Mouse (Mus musculus) left cerebral cortex, postnatal 36 days (tissue): Measurements from ENCODE around the gene Baz2b. TPM values are rescaled to one million over a fixed set of nuclear protein-coding genes. Genes with fewer than 3 reads are reported as not detected.

Source experiments
- DNase-seq, 2 experiments: peaks; one replicate each; pipeline ENCODE4 v3.0.0; 2021 to 2022; ENCODE audit warnings: low spot score in 2 of 2, mixed read lengths in 1 of 2
- intact Hi-C: fragments of 180-260 bp; cut with DNase I; formaldehyde crosslinking; loops from one replicate; pipeline ENCODE4 v1.15.1; 2025
- total RNA-seq, 2 experiments: library from RNA; stranded (reverse); gene quantifications; 2 replicates each; pipeline ENCODE4 v1.2.3; 2021

Gene Baz2b
- total RNA-seq, 2 experiments from 2014 or later = 49.3 to 64.1 TPM

DNA sequence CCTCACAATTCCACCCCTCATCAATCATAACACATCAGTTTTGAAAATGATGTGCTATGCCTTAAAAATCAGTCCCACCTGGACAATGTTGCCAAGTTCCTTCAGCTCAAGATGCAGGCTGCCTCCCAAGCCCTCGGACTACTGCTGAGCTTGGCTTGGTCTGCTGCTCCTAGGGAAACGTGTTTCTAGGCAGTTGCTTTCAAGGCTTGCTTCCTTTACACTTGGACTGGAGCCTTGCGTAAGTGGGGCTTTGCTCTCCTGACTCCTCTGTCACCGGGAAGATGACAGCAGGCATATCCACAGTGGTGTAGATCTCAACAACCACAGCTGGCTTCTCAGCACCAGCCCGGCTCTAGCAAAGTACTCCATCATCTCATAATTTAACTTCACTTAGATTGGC is 138.7 kb downstream of the Baz2b start:
- intact Hi-C loops = no loop called here
- DNase-seq = no peak

DNA sequence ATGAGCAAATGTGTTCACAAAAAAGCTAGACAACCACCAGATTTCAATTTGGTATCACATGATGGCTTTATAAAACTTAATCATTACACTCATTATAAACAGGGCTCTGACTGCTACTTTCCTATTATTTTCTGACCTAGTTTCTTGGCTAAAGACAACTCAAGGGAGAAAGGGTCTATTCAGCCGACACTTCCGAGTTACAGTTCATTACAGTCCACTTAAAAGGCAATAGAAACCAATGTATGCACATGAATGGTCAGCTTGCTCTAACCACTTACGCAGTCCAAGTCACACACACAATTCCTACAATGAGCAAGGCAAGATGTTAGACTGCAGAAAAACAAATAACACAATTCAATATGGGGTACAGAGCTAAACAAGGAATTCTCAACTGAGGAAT is 141.2 kb downstream of the Baz2b start:
- intact Hi-C loops = no loop called here
- no peak for DNase-seq

GRCm38 (mm10) chr2:60065415-60065814 is 144.2 kb downstream of the Baz2b start:
- no peak for DNase-seq
- intact Hi-C loops = no loop called here

GRCm38 (mm10) chr2:60060185-60060775 is 149.4 kb downstream of the Baz2b start:
- intact Hi-C loops = no loop called here
- no peak for DNase-seq

DNA sequence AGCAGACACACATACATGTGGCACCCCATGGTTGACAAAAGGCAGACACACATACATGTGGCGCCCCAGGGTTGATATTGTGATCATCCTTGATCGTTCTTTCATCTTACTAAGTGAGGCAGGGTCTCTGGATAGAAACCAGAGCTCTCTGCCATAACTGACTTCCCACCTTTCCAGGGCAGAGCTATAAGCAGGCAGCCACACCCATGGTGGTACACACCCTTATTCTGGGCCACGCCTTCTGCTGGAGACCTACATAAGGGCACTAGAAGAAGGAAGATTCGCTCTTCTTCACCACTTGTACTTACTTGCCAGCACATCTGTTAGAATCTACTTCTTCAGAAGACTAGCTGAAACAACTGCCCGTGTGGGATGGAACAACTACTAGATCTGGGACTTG is 150.3 kb downstream of the Baz2b start:
- DNase-seq = no peak
- intact Hi-C loops = no loop called here

- no peak for DNase-seq
- intact Hi-C loops = no loop called here
These were observed 153.6 kb downstream of the Baz2b start for GRCm38 (mm10) chr2:60056043-60056442.

DNA sequence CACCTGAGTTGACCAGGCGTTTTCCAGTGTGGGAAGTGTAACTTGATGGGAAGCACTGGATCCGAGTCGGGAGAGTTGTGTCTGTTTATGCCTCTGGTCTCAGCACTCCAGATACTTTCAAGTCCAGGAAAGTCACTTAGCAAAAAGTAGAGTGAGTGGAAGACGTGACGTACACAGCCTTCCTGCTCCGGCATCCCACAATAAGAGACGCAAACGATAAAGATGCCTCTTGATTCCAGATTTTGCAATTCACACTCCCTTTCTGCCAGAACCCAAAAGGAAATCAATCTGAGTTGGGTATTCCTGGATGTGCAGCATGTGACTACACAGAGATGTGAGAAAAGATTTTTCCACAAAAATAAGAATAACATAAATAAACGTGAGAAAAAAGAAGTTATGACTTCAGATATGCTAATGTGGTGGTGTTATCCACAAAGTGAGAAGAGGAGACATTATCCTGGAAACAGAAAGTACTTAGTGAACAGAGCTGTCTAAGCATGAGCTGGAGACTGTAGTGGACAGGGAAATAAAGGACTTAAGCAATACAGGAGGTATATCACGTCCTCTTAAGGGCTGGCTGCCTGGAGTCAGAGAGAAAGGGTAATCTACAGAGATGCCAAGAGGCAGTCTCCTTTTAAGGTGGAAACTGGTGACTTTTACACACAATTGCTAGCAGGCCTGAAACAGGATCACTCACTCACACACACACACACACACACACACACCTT is 154.7 kb downstream of the Baz2b start:
- intact Hi-C loops = no loop called here
- DNase-seq = no peak

DNA sequence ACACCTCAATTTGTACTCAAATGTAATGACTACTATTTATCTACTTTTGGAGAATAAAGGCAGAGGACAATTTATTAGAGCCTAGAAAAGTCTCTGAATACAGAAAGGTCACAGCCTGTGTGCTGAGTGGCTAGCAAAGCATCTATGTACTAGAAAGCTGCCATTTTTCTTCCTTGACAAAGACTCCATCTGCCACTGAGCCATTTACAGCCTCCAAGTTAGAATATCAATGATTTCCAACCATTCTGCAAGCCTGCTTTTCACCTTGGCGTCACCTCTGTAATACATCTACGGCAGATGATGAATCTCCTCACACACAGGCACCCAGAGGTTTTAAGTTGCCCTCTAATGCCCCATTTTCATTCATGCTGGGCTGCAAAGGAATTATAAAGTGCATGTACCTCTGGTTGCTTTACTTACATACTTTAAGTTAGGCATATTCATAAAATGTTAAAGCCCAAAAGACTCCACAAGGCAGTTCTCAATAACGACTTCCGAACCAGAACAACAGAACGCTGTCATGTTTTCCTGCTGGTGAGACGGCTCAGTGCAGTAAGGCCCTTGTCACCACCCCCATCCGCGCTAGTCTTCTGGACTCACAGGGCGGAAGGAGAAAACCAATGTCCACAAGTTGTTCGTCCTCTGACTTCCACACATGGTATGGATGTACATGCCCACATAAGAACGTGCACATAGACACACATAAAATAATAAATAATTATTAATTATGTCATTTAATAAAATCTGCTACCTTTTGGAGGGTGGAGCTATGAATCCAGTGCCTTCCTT is 156.2 kb downstream of the Baz2b start:
- DNase-seq = no peak
- intact Hi-C loops = no loop called here

- intact Hi-C loops = no loop called here
- DNase-seq = no peak
These were observed 158.8 kb downstream of the Baz2b start for GRCm38 (mm10) chr2:60050667-60051460.

DNA sequence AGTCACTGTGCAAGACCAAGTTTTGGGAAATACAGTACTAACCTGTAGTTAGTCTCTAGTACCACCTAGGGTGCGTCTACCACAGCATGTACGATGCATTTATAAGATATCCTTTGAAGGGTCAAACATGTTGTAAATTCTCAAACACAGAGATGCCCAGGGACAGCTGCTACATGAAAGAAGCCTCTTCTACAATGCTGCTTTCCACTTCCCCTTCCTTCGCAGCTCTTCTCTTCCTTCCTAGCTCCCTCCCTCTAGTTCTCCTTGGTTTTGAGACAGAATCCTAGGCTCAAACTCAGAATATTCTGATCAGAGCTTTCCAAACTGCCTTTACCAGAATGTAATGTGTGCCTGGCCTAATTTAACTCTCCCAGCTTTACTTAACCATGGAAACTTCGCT is 159.8 kb downstream of the Baz2b start:
- intact Hi-C loops = no loop called here
- DNase-seq = no peak

DNA sequence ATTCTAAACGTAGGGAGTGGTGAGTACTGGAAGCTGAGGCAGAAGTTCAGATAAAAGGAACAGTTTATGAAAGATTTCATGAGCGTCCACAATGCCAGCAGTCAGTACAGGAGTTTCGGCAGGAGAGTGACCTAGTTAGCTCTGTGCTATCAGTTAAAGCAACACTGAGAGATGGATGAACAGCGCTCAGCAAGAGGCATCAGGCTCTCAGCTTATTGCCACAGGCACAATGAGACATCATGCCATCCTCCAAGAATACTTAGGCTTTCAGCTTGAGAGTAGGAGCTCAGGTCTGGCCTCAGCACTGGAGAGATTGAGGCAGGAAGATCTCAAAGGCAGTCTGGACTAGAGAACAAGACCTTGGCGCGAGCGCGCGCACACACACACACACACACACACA is 160.3 kb downstream of the Baz2b start:
- DNase-seq = no peak
- intact Hi-C loops = no loop called here

DNA sequence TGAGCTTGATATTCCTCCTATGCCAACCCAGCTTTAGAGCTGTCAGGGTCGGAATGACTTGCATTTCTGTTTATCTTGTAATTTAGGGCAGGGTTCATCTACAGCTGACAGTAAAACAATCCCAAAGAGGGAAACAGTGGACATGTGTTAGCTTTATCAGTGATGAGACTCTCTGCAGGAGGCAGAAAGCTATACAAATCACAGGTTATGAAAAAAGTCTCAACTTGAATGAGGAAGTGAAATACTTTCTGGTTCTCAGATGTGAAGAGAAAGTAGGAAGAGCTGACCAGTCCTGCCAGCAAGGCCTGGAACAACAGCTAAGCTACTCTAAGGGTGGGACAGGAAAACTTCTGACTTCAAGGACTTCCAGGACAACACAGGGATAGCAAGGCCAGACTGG is 163.6 kb downstream of the Baz2b start:
- DNase-seq = no peak
- intact Hi-C loops = no loop called here

- DNase-seq = no peak
- intact Hi-C loops = no loop called here
These were observed 164.7 kb downstream of the Baz2b start for GRCm38 (mm10) chr2:60044988-60045387.

DNA sequence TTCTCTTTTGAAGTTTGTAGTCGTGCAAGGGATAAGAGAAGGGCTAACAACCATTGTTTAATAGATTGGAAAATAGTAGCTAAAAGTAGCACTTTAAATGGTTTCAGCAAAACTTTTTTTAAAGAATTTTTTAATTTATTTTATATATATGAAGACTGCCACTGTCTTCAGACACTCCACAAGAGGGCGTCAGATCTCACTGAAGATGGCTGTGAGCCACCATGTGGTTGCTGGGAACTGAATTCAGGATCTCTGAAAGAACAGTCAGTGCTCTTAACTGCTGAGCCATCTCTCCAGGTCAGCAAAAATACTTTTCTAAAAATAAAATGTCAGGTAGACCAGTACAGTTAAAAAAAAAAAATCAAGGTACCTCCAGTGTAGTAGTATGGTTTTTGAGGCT is 165.1 kb downstream of the Baz2b start:
- no peak for DNase-seq
- intact Hi-C loops = no loop called here

GRCm38 (mm10) chr2:60042699-60043098 is 166.9 kb downstream of the Baz2b start:
- intact Hi-C loops = no loop called here
- DNase-seq = no peak

GRCm38 (mm10) chr2:60041485-60042274 is 168.0 kb downstream of the Baz2b start:
- no peak for DNase-seq
- intact Hi-C loops = no loop called here

DNA sequence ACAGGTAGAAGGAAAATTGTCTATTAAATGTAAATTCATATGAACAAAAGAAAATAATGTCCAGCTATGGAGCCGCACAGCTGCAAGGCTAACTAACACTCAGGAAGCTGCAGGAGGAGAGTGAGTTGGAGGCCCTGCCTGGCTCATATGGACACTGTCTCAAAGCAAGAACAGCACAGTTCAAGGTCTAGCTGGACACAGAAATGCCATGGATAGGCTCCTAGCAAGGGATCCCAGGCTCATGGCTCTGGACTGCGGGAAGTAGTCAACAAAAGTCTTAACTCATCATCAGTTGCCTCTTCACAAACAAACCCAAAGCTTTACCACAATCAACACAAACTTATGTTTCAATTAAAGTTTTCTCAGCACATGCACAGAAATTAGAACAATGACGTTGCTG is 169.5 kb downstream of the Baz2b start:
- no peak for DNase-seq
- intact Hi-C loops = no loop called here

GRCm38 (mm10) chr2:60037011-60037551 is 172.6 kb downstream of the Baz2b start:
- intact Hi-C loops = loop anchor here (10.0 kb wide), 1 partner anchor 88 kb away; no protein-coding TSS in a partner anchor
- peak; percentile 22 to 39 for DNase-seq

- no peak for DNase-seq
- intact Hi-C loops = loop anchor here (10.0 kb wide), 1 partner anchor 88 kb away; no protein-coding TSS in a partner anchor
These were observed 173.3 kb downstream of the Baz2b start for GRCm38 (mm10) chr2:60036361-60036760.
